Mouse (Mus musculus) stomach, embryonic 16.5 days (tissue): ENCODE results near the gene Prkrip1. TPM values are rescaled to one million over a fixed set of nuclear protein-coding genes. Genes with fewer than 3 reads are reported as not detected.

Source experiments
- ATAC-seq: fragments of 200-750 bp; cut with Nextera tagmentation; 2 replicates; pipeline ENCODE4 v1.8.0; 2017; ENCODE audit warnings: moderate number of reproducible peaks, moderate TSS enrichment; ENCODE audit not compliant: insufficient read depth, low FRiP score
- H3K27ac ChIP-seq: fragments of 300-500 bp; sonication (generic); 2 replicates; pipeline ENCODE4 v1.5.1; 2014; ENCODE audit warnings: low read length
- H3K27me3 ChIP-seq: fragments of 300-500 bp; sonication (generic); 2 replicates; pipeline ENCODE4 v1.6.1; 2014; ENCODE audit warnings: low read length, control low read depth, mixed read lengths; ENCODE audit not compliant: control insufficient read depth, insufficient read depth
- H3K36me3 ChIP-seq: fragments of 300-500 bp; sonication (generic); 2 replicates; pipeline ENCODE4 v1.6.1; 2014; ENCODE audit warnings: low read length; ENCODE audit not compliant: control insufficient read depth, insufficient read depth
- H3K4me1 ChIP-seq: fragments of 300-500 bp; sonication (generic); 2 replicates; pipeline ENCODE4 v1.6.1; 2014; ENCODE audit warnings: low read length, control low read depth, mixed read lengths; ENCODE audit not compliant: control insufficient read depth, insufficient read depth
- H3K4me2 ChIP-seq: fragments of 300-500 bp; sonication (generic); 2 replicates; pipeline ENCODE4 v1.6.1; 2014; ENCODE audit warnings: low read depth, low read length, mixed read lengths
- H3K4me3 ChIP-seq: fragments of 300-500 bp; sonication (generic); replicated peaks from 2 replicates; pipeline ENCODE4 v1.5.1; 2014; ENCODE audit warnings: mild to moderate bottlenecking, low read length
- H3K9ac ChIP-seq: fragments of 300-500 bp; sonication (generic); 2 replicates; pipeline ENCODE4 v1.6.1; 2014; ENCODE audit warnings: low read length
- H3K9me3 ChIP-seq: fragments of 300-500 bp; sonication (generic); replicated peaks from 2 replicates; pipeline ENCODE4 v1.6.1; 2016; ENCODE audit warnings: low read length, control low read depth; ENCODE audit not compliant: control insufficient read depth
- WGBS: fragments of 180-500 bp; shearing (Covaris S2); extraction: QIAGEN DNeasy Blood & Tissue Kit; methylation state at CpG from one replicate; pipeline ENCODE4 v1.1.7; 2014; 5-methylcytosine and 5-hydroxymethylcytosine counted together
- polyA plus RNA-seq: library from polyadenylated mRNA; unstranded; fragments of >200 nt; fragmentation: Nextera tagmentation; extraction: Ambion mirVana; gene quantifications from 2 replicates; pipeline ENCODE4 v1.2.1, GENCODE M21; 2015

Gene Prkrip1
- 44.5 and 45.3 TPM in 2 replicates for polyA plus RNA-seq

GRCm38 (mm10) chr5:136198474-136199391 is at the start of gene Prkrip1:
Prkrip1 (minus strand) TSS chr5:136198963.
- ATAC-seq = peak; percentile 92
- Histone ChIP-seq H3K4me1 (peaks cover 13% of the 10 kb centered on the region), H3K9me3 (no peaks in the 10 kb centered on the region), H3K4me2 (peak within 1 kb of the TSS; percentile 93), H3K4me3 (peak within 1 kb of the TSS; percentile 97), H3K36me3 (peaks cover 16% of the 10 kb centered on the region), H3K27ac (peak within 1 kb of the TSS; percentile 89), H3K27me3 (no peaks in the 10 kb centered on the region), H3K9ac (peak within 1 kb of the TSS; percentile 93)
- WGBS = under 1% methylated on average over 62 of the region's 62 CpGs

- Histone ChIP-seq H3K36me3 (no peaks in the 10 kb centered on the region), H3K9ac (no peak overlapping the region), H3K4me1 (peaks cover 4% of the 10 kb centered on the region; the same call in 1 of the 2 replicates), H3K27me3 (no peaks in the 10 kb centered on the region), H3K4me2 (no peak overlapping the region), H3K27ac (no peak overlapping the region), H3K4me3 (no peak overlapping the region), H3K9me3 (no peaks in the 10 kb centered on the region)
- no peak for ATAC-seq
- 70% methylated on average over 6 of the region's 6 CpGs for WGBS
Observed at GRCm38 (mm10) chr5:136248441-136248840, 49.7 kb upstream of the Prkrip1 start.

GRCm38 (mm10) chr5:136246452-136246838 is 47.7 kb upstream of the Prkrip1 start, which contains the start of gene Sh2b2:
Sh2b2 (minus strand) TSS chr5:136246556.
- no peaks in the 10 kb centered on the region for H3K9me3 ChIP-seq
- WGBS = 81% methylated on average over 2 of the region's 2 CpGs
- H3K4me1 ChIP-seq = peaks cover 4% of the 10 kb centered on the region; the same call in 1 of the 2 replicates
- H3K9ac ChIP-seq = peak within 1 kb of the TSS; percentile 76
- H3K27me3 ChIP-seq = no peaks in the 10 kb centered on the region; the same call in 1 of the 2 replicates
- peak within 1 kb of the TSS; percentile 96 for H3K4me2 ChIP-seq
- ATAC-seq = no peak
- H3K4me3 ChIP-seq = peak within 1 kb of the TSS; percentile 72
- no peaks in the 10 kb centered on the region for H3K36me3 ChIP-seq
- H3K27ac ChIP-seq = no peak within 1 kb of the TSS

GRCm38 (mm10) chr5:136245541-136246451 is 47.0 kb upstream of the Prkrip1 start:
- Histone ChIP-seq H3K27ac (no peak overlapping the region), H3K27me3 (no peaks in the 10 kb centered on the region; the same call in 1 of the 2 replicates), H3K4me2 (peak overlapping the region; percentile 96), H3K4me3 (peak overlapping the region; percentile 72), H3K36me3 (no peaks in the 10 kb centered on the region), H3K9me3 (no peaks in the 10 kb centered on the region), H3K4me1 (peaks cover 4% of the 10 kb centered on the region; the same call in 1 of the 2 replicates), H3K9ac (peak overlapping the region; percentile 76)
- WGBS = 18% methylated on average over 15 of the region's 15 CpGs
- no peak for ATAC-seq

GRCm38 (mm10) chr5:136244762-136245540 is 46.2 kb upstream of the Prkrip1 start:
- Histone ChIP-seq H3K4me2 (peak overlapping the region; percentile 96), H3K4me1 (peaks cover 4% of the 10 kb centered on the region; the same call in 1 of the 2 replicates), H3K36me3 (no peaks in the 10 kb centered on the region), H3K27ac (peak overlapping the region; percentile 81), H3K9ac (peak overlapping the region; percentile 76), H3K4me3 (peak overlapping the region; percentile 72), H3K27me3 (no peaks in the 10 kb centered on the region; the same call in 1 of the 2 replicates), H3K9me3 (no peaks in the 10 kb centered on the region)
- WGBS = under 1% methylated on average over 54 of the region's 57 CpGs
- peak; percentile 87 for ATAC-seq

GRCm38 (mm10) chr5:136243851-136244761 is 45.3 kb upstream of the Prkrip1 start:
- H3K4me1 ChIP-seq = peaks cover 4% of the 10 kb centered on the region; the same call in 1 of the 2 replicates
- no peaks in the 10 kb centered on the region for H3K36me3 ChIP-seq
- no peaks in the 10 kb centered on the region for H3K9me3 ChIP-seq
- no peak for ATAC-seq
- peak overlapping the region; percentile 96 for H3K4me2 ChIP-seq
- H3K9ac ChIP-seq = peak overlapping the region; percentile 76
- no peak overlapping the region for H3K27ac ChIP-seq
- WGBS = under 1% methylated on average over 67 of the region's 67 CpGs
- H3K4me3 ChIP-seq = peak overlapping the region; percentile 72
- H3K27me3 ChIP-seq = no peaks in the 10 kb centered on the region; the same call in 1 of the 2 replicates

GRCm38 (mm10) chr5:136241161-136241560 is 42.4 kb upstream of the Prkrip1 start:
- H3K4me1 ChIP-seq = peaks cover 8% of the 10 kb centered on the region
- WGBS = 79% methylated on average over 6 of the region's 6 CpGs
- ATAC-seq = no peak
- H3K27ac ChIP-seq = no peak overlapping the region
- no peaks in the 10 kb centered on the region for H3K36me3 ChIP-seq
- H3K4me2 ChIP-seq = no peak overlapping the region
- no peak overlapping the region for H3K4me3 ChIP-seq
- no peak overlapping the region for H3K9ac ChIP-seq
- peaks cover 5% of the 10 kb centered on the region; the same call in 1 of the 2 replicates for H3K27me3 ChIP-seq
- no peaks in the 10 kb centered on the region for H3K9me3 ChIP-seq
